ENCODE assay signal across 11 mouse cellular contexts in genomic region chr14:37032481-37033104, GRCm38 (mm10). TPM values are rescaled to one million over a fixed set of nuclear protein-coding genes. Genes with fewer than 3 reads are reported as not detected.
DNase-seq lines count a peak whose midpoint lies in the region; ATAC-seq and TF ChIP-seq lines count a peak whose summit lies in the region.
"Had no signal": no experiment of that assay in that cellular context is flagged by ENCODE, and none has a peak within 500 bp of the region (broad histone marks: within the 10 kb centered on the region; RNA-seq: fewer than 3 reads in every experiment).

No protein-coding gene starts in this region.

- no peaks in the 10 kb centered on the region for H3K79me2 ChIP-seq in myocyte (ENCODE audit: control insufficient read depth, insufficient read depth)

- H3K4me3 ChIP-seq in myocyte, result no peak overlapping the region
- no peak overlapping the region for H3K4me3 ChIP-seq in heart, embryonic 12.5 days
- no peak overlapping the region for H3K4me3 ChIP-seq in intestine, embryonic 16.5 days (ENCODE audit: low read length)

- no peaks in the 10 kb centered on the region for H3K9me3 ChIP-seq in heart, embryonic 12.5 days (replicated peaks)
- no peaks in the 10 kb centered on the region for H3K9me3 ChIP-seq in intestine, embryonic 16.5 days (ENCODE audit: control insufficient read depth, low read length)

- H3ac ChIP-seq in myocyte (ENCODE audit: control insufficient read depth, insufficient read length), result no peak overlapping the region

- WGBS in heart, embryonic 12.5 days, result 75% methylated on average over 11 of the region's 11 CpGs
- 59% methylated on average over 11 of the region's 11 CpGs for WGBS in intestine, embryonic 16.5 days

- TF ChIP-seq POLR2A in myocyte (IDR thresholded peaks at IDR 0.05; ENCODE audit: insufficient read length, low read depth), result no peak

- peaks cover 9% of the 10 kb centered on the region for H3K27me3 ChIP-seq in myocyte (ENCODE audit: control insufficient read depth, insufficient read depth, insufficient read length)
- no peaks in the 10 kb centered on the region for H3K27me3 ChIP-seq in heart, embryonic 12.5 days (replicated peaks)
- no peaks in the 10 kb centered on the region for H3K27me3 ChIP-seq in intestine, embryonic 16.5 days (replicated peaks; ENCODE audit: control insufficient read depth, insufficient read depth, low read length)

- no peak overlapping the region for H3K9ac ChIP-seq in heart, embryonic 12.5 days
- no peak overlapping the region for H3K9ac ChIP-seq in intestine, embryonic 16.5 days (ENCODE audit: low read depth, low read length)

- peak; percentile 66 for DNase-seq in heart, adult 11 months
- DNase-seq in heart, adult 9 months (ENCODE audit: low spot score in 2 of 2), result no peak
- DNase-seq in retina, postnatal 1 day, result peak; percentile 63
- DNase-seq in retina, embryonic 14.5 days (ENCODE audit: low spot score), result no peak
- peak; percentile 37 for DNase-seq in fat pad, adult 2 months (ENCODE audit: extremely low read depth, low read depth, low spot score)

- H3K27ac ChIP-seq in heart, embryonic 12.5 days (ENCODE audit: poor library complexity, severe bottlenecking), result no peak overlapping the region
- no peak overlapping the region for H3K27ac ChIP-seq in intestine, embryonic 16.5 days (ENCODE audit: low read length)

- H3K4me2 ChIP-seq in myocyte (ENCODE audit: low read depth), result peak overlapping the region; percentile 99
- H3K4me2 ChIP-seq in heart, embryonic 12.5 days, result no peak overlapping the region
- H3K4me2 ChIP-seq in intestine, embryonic 16.5 days (ENCODE audit: low read depth, low read length), result no peak overlapping the region

- no peaks in the 10 kb centered on the region for H3K36me3 ChIP-seq in myocyte (ENCODE audit: control insufficient read depth, insufficient read depth)
- H3K36me3 ChIP-seq in heart, embryonic 12.5 days, result no peaks in the 10 kb centered on the region
- no peaks in the 10 kb centered on the region for H3K36me3 ChIP-seq in intestine, embryonic 16.5 days (ENCODE audit: control insufficient read depth, insufficient read depth, low read length)

- ATAC-seq in heart, embryonic 12.5 days (ENCODE audit: insufficient number of reproducible peaks, low FRiP score), result no peak
- no peak for ATAC-seq in intestine, embryonic 16.5 days

- no peaks in the 10 kb centered on the region for H3K4me1 ChIP-seq in heart, embryonic 12.5 days (replicated peaks)
- H3K4me1 ChIP-seq in intestine, embryonic 16.5 days (ENCODE audit: control insufficient read depth, insufficient read depth, low read length), result no peaks in the 10 kb centered on the region

TF ChIP-seq in myocyte, 11 proteins besides CTCF, POLR2A, EP300 and RAD21:
- TF ChIP-seq USF1 (IDR thresholded peaks at IDR 0.05; ENCODE audit: low read depth) (no peak), TCF12 (IDR thresholded peaks at IDR 0.05; ENCODE audit: insufficient read depth, poor library complexity, severe bottlenecking) (peak; percentile 84), REST (IDR thresholded peaks at IDR 0.05; ENCODE audit: insufficient read depth, insufficient read length) (no peak), MYOG (IDR thresholded peaks at IDR 0.05; ENCODE audit: control insufficient read depth in 1 of 3, insufficient read depth in 1 of 3, insufficient read length in 2 of 3, low read depth in 2 of 3) (peak; percentile 56 to 96 (median 95)), MYOD1 (IDR thresholded peaks at IDR 0.05; ENCODE audit: control insufficient read depth in 1 of 3, insufficient read length in 2 of 3, low read depth in 2 of 3) (peak in 2 of 3 experiments; percentile 98 to 99), TCF3 (IDR thresholded peaks at IDR 0.05; ENCODE audit: insufficient read length, low read depth) (peak; percentile 89), POLR2AphosphoS2 (IDR thresholded peaks at IDR 0.05; ENCODE audit: insufficient read length, low read depth) (no peak)

RNA-seq across cellular contexts. Expression of gene Rgr, which starts 16.2 kb away (rescaled TPM):
- polyA plus RNA-seq in myocyte (2012; fragmentation: generic; extraction: Trizol), result not detected
- polyA plus RNA-seq in heart, embryonic 12.5 days (2016; fragmentation: Nextera tagmentation; extraction: Ambion mirVana), result not detected in 2 replicates
- polyA plus RNA-seq in intestine, embryonic 16.5 days (2015; fragmentation: Nextera tagmentation; extraction: Ambion mirVana), result not detected in 2 replicates
- polyA plus RNA-seq: heart, embryonic 16.5 days; kidney, embryonic 14.5 days; liver, embryonic 16.5 days had no signal

RNA-seq across cellular contexts. Expression of gene Lrit1, which starts 22.0 kb away (rescaled TPM):
- polyA plus RNA-seq in myocyte (2012; fragmentation: generic; extraction: Trizol), result not detected
- polyA plus RNA-seq in heart, embryonic 12.5 days (2016; fragmentation: Nextera tagmentation; extraction: Ambion mirVana), result not detected in 2 replicates
- not detected in 2 replicates for polyA plus RNA-seq in intestine, embryonic 16.5 days (2015; fragmentation: Nextera tagmentation; extraction: Ambion mirVana)
- polyA plus RNA-seq: heart, embryonic 16.5 days; kidney, embryonic 14.5 days; liver, embryonic 16.5 days had no signal

RNA-seq across cellular contexts. Expression of gene Lrit2, which starts 35.1 kb away (rescaled TPM):
- polyA plus RNA-seq in myocyte (2012; fragmentation: generic; extraction: Trizol), result not detected
- polyA plus RNA-seq in heart, embryonic 12.5 days (2016; fragmentation: Nextera tagmentation; extraction: Ambion mirVana), result not detected in 2 replicates
- polyA plus RNA-seq in intestine, embryonic 16.5 days (2015; fragmentation: Nextera tagmentation; extraction: Ambion mirVana), result not detected in 2 replicates
- polyA plus RNA-seq: heart, embryonic 16.5 days; kidney, embryonic 14.5 days; liver, embryonic 16.5 days had no signal

Comparison
In these comparisons a context has a peak if more than half of its experiments do, and no peak if none do; other contexts are left out.
1. DNase-seq: peak in heart, adult 11 months (single experiment), retina, postnatal 1 day (single experiment) and fat pad, adult 2 months (single experiment); none in heart, adult 9 months (0 of 2) and retina, embryonic 14.5 days (single experiment).